Mouse (Mus musculus) ES-E14 (cell line): Measurements from ENCODE around the gene Tedc1.

ENCODE experiments used
- ZC3H11A ChIP-seq: IDR thresholded peaks from 2 replicates; pipeline ENCODE4 v1.6.1; 2012; ENCODE audit warnings: low read depth, mild to moderate bottlenecking, inconsistent platforms, low read length, borderline replicate concordance
- ZNF384 ChIP-seq: IDR thresholded peaks from 2 replicates; pipeline ENCODE4 v1.6.1; 2012; ENCODE audit warnings: low read depth, low read length, inconsistent platforms

- no peak for TF ChIP-seq ZC3H11A
- no peak for TF ChIP-seq ZNF384
Measured at GRCm38 (mm10) chr12:113155076-113155771, 997 bp upstream of the Tedc1 start.
